Mouse (Mus musculus): Measurements from ENCODE around the gene Kifc1. TPM values are rescaled to one million over a fixed set of nuclear protein-coding genes. Genes with fewer than 3 reads are reported as not detected.

Gene Kifc1
- polyA plus RNA-seq, 1 experiment from 2014 or later = 2.6 TPM

GRCm38 (mm10) chr17:33931947-33932346 is 41.5 kb upstream of the Kifc1 start:
- TF ChIP-seq CTCF (IDR thresholded peaks at IDR 0.05; ENCODE audit: low read depth) = no peak
- TF ChIP-seq EP300 (IDR thresholded peaks at IDR 0.05; ENCODE audit: low read depth) = no peak
- no peak overlapping the region for H3K4me2 ChIP-seq (ENCODE audit: low read depth, low read length)
- DNase-seq (no peak), ATAC-seq (no peak)
- H3K9ac ChIP-seq (replicated peaks) = no peak overlapping the region
- peaks cover 35% of the 10 kb centered on the region for H3K36me3 ChIP-seq (replicated peaks; ENCODE audit: insufficient read depth, low read length)
- 93% methylated on average over 11 of the region's 11 CpGs for WGBS (ENCODE audit: insufficient replicate concordance)
- H3K27me3 ChIP-seq (ENCODE audit: insufficient read depth, low read length) = no peaks in the 10 kb centered on the region
- no peak overlapping the region for H3K4me3 ChIP-seq (ENCODE audit: low read depth, low read length)
- peaks cover 11% of the 10 kb centered on the region for H3K4me1 ChIP-seq (ENCODE audit: insufficient read depth)
- no peak overlapping the region for H3K27ac ChIP-seq (ENCODE audit: low read depth)
- no peaks in the 10 kb centered on the region for H3K9me3 ChIP-seq (ENCODE audit: low read length)

- ATAC-seq = no peak
- H3K9me3 ChIP-seq (ENCODE audit: low read length) = no peaks in the 10 kb centered on the region
- no peaks in the 10 kb centered on the region for H3K27me3 ChIP-seq (ENCODE audit: insufficient read depth, low read length)
- no peak overlapping the region; the same call in 1 of the 2 replicates for H3K27ac ChIP-seq (ENCODE audit: low read depth)
- TF ChIP-seq EP300 (IDR thresholded peaks at IDR 0.05; ENCODE audit: low read depth) (no peak), CTCF (IDR thresholded peaks at IDR 0.05; ENCODE audit: low read depth) (no peak)
- peaks cover 36% of the 10 kb centered on the region for H3K36me3 ChIP-seq (replicated peaks; ENCODE audit: insufficient read depth, low read length)
- peak overlapping the region; percentile 100 for H3K4me2 ChIP-seq (ENCODE audit: low read depth, low read length)
- peaks cover 11% of the 10 kb centered on the region for H3K4me1 ChIP-seq (ENCODE audit: insufficient read depth)
- no peak for DNase-seq
- peak overlapping the region; percentile 80 for H3K9ac ChIP-seq (replicated peaks)
- H3K4me3 ChIP-seq (ENCODE audit: low read depth, low read length) = peak overlapping the region; percentile 89
- WGBS (ENCODE audit: insufficient replicate concordance) = 55% methylated on average over 18 of the region's 18 CpGs
Observed at GRCm38 (mm10) chr17:33931159-33931866, 40.9 kb upstream of the Kifc1 start.

DNA sequence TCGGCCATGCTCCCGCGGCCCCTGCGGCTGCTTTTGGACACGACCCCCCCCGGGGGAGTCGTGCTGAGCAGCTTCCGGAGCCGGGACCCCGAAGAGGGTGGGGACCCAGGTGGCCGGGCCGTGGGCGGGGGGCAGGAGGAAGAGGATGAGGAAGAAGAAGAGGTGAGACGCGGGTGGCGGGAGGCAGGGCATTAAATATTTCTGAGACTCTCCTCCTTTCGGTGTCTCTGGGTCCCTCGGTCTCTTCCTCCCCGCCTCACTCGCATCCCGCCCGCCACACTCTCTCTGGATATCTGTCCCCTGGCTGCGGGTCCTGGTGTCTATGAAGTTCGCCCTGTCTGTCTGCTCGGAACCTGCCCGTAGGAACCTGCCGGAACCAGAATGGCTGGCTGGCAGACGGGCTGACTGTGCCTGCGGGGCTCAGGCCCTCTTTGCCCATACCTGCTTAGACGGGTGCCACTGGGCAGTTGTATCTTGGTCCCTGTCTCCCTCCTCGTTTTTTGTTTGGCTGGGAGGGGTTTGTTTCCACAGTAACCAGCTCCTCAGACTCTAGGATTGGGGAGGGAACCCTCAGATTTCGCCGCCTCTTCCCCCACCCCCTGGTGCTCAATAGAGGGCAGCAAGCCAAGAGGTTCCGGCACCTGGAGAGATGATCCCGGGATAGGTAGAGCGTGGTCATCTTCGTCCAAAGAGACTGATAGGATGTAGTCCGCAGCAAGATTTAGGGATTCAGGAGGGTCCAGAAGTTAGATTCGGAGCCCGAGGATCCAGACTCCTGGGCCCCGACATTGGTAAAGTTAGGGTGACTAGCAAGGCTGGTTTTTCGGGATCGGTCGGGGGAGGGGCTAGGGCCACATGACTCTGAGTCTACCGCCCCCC is 40.1 kb upstream of the Kifc1 start:
- H3K4me1 ChIP-seq (ENCODE audit: insufficient read depth) = peaks cover 11% of the 10 kb centered on the region
- ATAC-seq (peak; percentile 14), DNase-seq (peak; percentile 79)
- peak overlapping the region; percentile 100 for H3K4me2 ChIP-seq (ENCODE audit: low read depth, low read length)
- under 1% methylated on average over 39 of the region's 45 CpGs for WGBS (ENCODE audit: insufficient replicate concordance)
- no peak for TF ChIP-seq EP300 (IDR thresholded peaks at IDR 0.05; ENCODE audit: low read depth)
- TF ChIP-seq CTCF (IDR thresholded peaks at IDR 0.05; ENCODE audit: low read depth) = no peak
- H3K27ac ChIP-seq (ENCODE audit: low read depth) = peak overlapping the region; percentile 95
- H3K4me3 ChIP-seq (ENCODE audit: low read depth, low read length) = peak overlapping the region; percentile 89
- H3K36me3 ChIP-seq (replicated peaks; ENCODE audit: insufficient read depth, low read length) = peaks cover 37% of the 10 kb centered on the region
- H3K9ac ChIP-seq (replicated peaks) = peak overlapping the region; percentile 80
- H3K9me3 ChIP-seq (ENCODE audit: low read length) = no peaks in the 10 kb centered on the region
- H3K27me3 ChIP-seq (ENCODE audit: insufficient read depth, low read length) = no peaks in the 10 kb centered on the region

DNA sequence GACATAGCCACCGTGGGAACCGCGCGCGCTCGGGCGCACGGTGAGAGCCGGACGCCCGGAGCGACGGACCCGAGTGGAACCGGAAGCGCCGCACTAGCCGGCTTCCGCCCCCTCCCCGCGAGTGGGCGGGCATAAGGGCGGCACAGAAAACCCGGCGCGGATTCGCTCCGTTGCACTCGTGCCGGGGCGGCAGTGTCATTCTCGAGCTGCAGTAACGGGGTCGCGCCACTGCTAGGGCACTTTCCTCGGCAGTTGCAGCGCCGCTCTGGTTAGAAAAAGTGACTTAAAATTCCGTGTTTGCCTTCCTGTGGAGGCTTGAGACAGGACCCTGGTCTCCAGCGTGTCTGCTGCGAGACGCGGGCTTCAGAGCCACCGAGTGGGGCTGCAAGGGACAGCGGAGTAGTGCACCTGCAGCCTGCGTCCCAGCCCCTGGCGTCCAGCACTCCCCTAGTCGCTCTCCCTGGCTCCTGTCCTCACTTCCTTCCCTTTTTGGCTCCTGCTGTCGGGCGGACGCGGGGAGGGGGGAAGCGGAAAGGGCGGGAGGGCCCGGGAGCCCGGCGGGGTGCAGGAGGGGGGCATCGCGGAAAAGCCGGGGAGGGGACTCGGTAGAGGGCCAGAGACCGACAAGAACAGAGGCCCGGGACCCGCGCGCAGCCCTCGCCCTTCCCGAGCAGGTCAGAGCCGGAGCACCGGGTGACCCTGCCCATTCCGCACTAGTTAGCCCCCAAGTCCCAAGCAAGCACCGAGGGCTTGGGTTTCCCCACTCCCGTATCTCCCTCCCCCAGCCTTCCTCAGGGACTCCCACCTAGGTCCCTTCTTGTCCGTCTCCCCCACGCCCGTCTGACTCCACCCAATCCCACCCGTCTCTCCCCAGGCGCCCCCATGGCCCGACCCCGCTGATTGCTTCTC is 39.2 kb upstream of the Kifc1 start, which contains the start of gene Rgl2:
TSS of gene Rgl2 (plus strand) at position 173 of the 909 bp plus-strand sequence.
- Histone ChIP-seq H3K36me3 (replicated peaks; ENCODE audit: insufficient read depth, low read length) (peaks cover 41% of the 10 kb centered on the region), H3K9ac (replicated peaks) (peak within 1 kb of the TSS; percentile 80), H3K4me1 (ENCODE audit: insufficient read depth) (peaks cover 11% of the 10 kb centered on the region), H3K27me3 (ENCODE audit: insufficient read depth, low read length) (no peaks in the 10 kb centered on the region), H3K4me2 (ENCODE audit: low read depth, low read length) (peak within 1 kb of the TSS; percentile 100), H3K9me3 (ENCODE audit: low read length) (no peaks in the 10 kb centered on the region), H3K27ac (ENCODE audit: low read depth) (peak within 1 kb of the TSS; percentile 95), H3K4me3 (ENCODE audit: low read depth, low read length) (peak within 1 kb of the TSS; percentile 89)
- DNase-seq = peak; percentile 96
- peak; percentile 88 for ATAC-seq
- under 1% methylated on average over 74 of the region's 80 CpGs for WGBS (ENCODE audit: insufficient replicate concordance)
- TF ChIP-seq EP300 (IDR thresholded peaks at IDR 0.05; ENCODE audit: low read depth) = peak; percentile 58; the same call in 1 of the 2 replicates
- peak; percentile 43 for TF ChIP-seq CTCF (IDR thresholded peaks at IDR 0.05; ENCODE audit: low read depth)

DNA sequence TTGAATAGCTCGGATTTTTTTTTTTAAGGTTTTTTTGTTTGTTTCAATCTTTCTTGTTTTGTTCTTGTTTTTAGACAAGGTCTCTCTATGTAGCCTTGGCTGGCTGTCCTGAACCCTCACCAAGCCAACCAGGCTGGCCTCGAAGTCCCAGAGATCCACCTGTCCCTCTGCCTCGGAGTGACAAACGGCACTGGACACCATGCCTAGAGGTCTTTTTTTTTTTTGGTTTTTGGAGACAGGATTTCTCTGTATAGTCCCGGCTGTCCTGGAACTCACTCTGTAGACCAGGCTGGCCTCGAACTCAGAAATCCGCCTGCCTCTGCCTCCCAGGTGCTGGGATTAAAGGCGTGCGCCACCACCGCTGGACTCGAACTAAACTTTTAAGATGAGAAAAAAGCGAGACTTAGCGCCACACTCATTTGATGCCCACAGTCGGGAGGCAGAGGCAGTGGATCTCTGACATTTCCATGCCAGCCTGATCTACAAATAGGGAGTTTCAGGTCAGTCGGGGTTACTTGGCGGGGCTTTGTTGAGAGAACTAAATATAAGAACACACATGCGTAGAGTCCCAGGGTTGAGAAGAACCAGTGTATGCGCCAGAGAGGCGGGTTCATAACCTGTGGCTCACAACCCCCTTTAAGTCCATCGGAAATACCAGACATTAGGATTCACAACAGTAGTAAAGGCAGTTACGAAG is 37.9 kb upstream of the Kifc1 start:
- no peak for DNase-seq
- peaks cover 36% of the 10 kb centered on the region for H3K36me3 ChIP-seq (replicated peaks; ENCODE audit: insufficient read depth, low read length)
- no peak overlapping the region for H3K27ac ChIP-seq (ENCODE audit: low read depth)
- no peaks in the 10 kb centered on the region for H3K9me3 ChIP-seq (ENCODE audit: low read length)
- TF ChIP-seq CTCF (IDR thresholded peaks at IDR 0.05; ENCODE audit: low read depth) (no peak), EP300 (IDR thresholded peaks at IDR 0.05; ENCODE audit: low read depth) (no peak)
- peaks cover 11% of the 10 kb centered on the region for H3K4me1 ChIP-seq (ENCODE audit: insufficient read depth)
- H3K4me2 ChIP-seq (ENCODE audit: low read depth, low read length) = peak overlapping the region; percentile 100
- H3K27me3 ChIP-seq (ENCODE audit: insufficient read depth, low read length) = no peaks in the 10 kb centered on the region
- WGBS (ENCODE audit: insufficient replicate concordance) = 60% methylated on average over 21 of the region's 21 CpGs
- H3K9ac ChIP-seq (replicated peaks) = peak overlapping the region; percentile 80
- ATAC-seq = no peak
- peak overlapping the region; percentile 89 for H3K4me3 ChIP-seq (ENCODE audit: low read depth, low read length)

Data from liver, postnatal 0 days (tissue).